Mouse (Mus musculus): ENCODE measurements around the gene Rarres2.

DNA sequence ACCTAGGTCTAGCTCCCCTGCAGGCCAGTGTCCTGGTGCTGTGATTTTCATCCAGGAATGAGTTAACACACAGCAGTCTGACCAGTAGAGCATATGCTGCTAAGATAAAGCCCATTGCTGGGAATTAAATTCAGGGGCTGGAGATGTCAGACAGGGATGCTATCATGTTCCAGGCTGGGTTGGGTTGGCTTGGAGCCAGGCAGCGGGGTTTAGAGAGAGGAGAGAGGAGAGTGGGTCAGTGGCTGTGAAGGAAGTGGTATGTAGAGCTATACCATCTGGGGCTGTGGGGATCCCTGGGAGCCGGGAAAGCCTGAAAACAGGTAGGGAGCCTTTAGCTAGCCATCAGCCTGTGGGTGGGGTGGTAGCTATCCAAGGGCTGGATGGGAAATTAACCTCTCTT, 41.7 kb downstream of the Rarres2 start:
- TF ChIP-seq CTCF (IDR thresholded peaks at IDR 0.05; ENCODE audit: borderline replicate concordance, control insufficient read depth, extremely low read depth, insufficient read depth, low read length, poor library complexity) (no peak), POLR2A (IDR thresholded peaks at IDR 0.05; ENCODE audit: control insufficient read depth, extremely low read depth, insufficient read depth, low read length, poor library complexity) (no peak)
